Mouse (Mus musculus): ENCODE results near the gene Heatr5a. TPM values are rescaled to one million over a fixed set of nuclear protein-coding genes. Genes with fewer than 3 reads are reported as not detected.

The Heatr5a gene
- polyA plus RNA-seq, 1 experiment from 2014 or later: 12.8 TPM

- WGBS: 89% methylated on average over 2 of the region's 2 CpGs
- H3K27me3 ChIP-seq (ENCODE audit: control insufficient read depth, insufficient read depth, low read length): no peaks in the 10 kb centered on the region
- H3K9ac ChIP-seq (ENCODE audit: low read length): no peak overlapping the region
- H3K9me3 ChIP-seq (replicated peaks; ENCODE audit: control insufficient read depth, low read length): no peaks in the 10 kb centered on the region
- ATAC-seq (ENCODE audit: insufficient read depth, low FRiP score): no peak
- H3K4me1 ChIP-seq (ENCODE audit: control insufficient read depth, insufficient read depth, low read length): no peaks in the 10 kb centered on the region
- 0 out of 2 replicates have a peak, but pooled peaks cover 10% of the 10 kb centered on the region for H3K36me3 ChIP-seq (ENCODE audit: control insufficient read depth, insufficient read depth, low read length)
- no peak overlapping the region for H3K4me2 ChIP-seq (ENCODE audit: low read depth, low read length)
- no peak overlapping the region for H3K27ac ChIP-seq (ENCODE audit: low read length)
- H3K4me3 ChIP-seq (replicated peaks; ENCODE audit: low read length): no peak overlapping the region
These were observed 89.3 kb downstream of the Heatr5a start for GRCm38 (mm10) chr12:51881775-51882174.

- ATAC-seq (ENCODE audit: insufficient read depth, low FRiP score): no peak
- Histone ChIP-seq H3K4me2 (ENCODE audit: low read depth, low read length) (no peak overlapping the region), H3K4me1 (ENCODE audit: control insufficient read depth, insufficient read depth, low read length) (no peaks in the 10 kb centered on the region), H3K9ac (ENCODE audit: low read length) (no peak overlapping the region), H3K27me3 (ENCODE audit: control insufficient read depth, insufficient read depth, low read length) (no peaks in the 10 kb centered on the region), H3K36me3 (ENCODE audit: control insufficient read depth, insufficient read depth, low read length) (no peaks in the 10 kb centered on the region), H3K27ac (ENCODE audit: low read length) (no peak overlapping the region), H3K4me3 (replicated peaks; ENCODE audit: low read length) (no peak overlapping the region), H3K9me3 (replicated peaks; ENCODE audit: control insufficient read depth, low read length) (no peaks in the 10 kb centered on the region)
- 60% methylated on average over 11 of the region's 11 CpGs for WGBS
These were observed 99.5 kb downstream of the Heatr5a start for GRCm38 (mm10) chr12:51871446-51872144.

GRCm38 (mm10) chr12:51869511-51869910, 101.6 kb downstream of the Heatr5a start:
- H3K4me1 ChIP-seq (ENCODE audit: control insufficient read depth, insufficient read depth, low read length): peaks cover 11% of the 10 kb centered on the region
- no peaks in the 10 kb centered on the region for H3K27me3 ChIP-seq (ENCODE audit: control insufficient read depth, insufficient read depth, low read length)
- no peak overlapping the region for H3K9ac ChIP-seq (ENCODE audit: low read length)
- H3K9me3 ChIP-seq (replicated peaks; ENCODE audit: control insufficient read depth, low read length): no peaks in the 10 kb centered on the region
- H3K36me3 ChIP-seq (ENCODE audit: control insufficient read depth, insufficient read depth, low read length): no peaks in the 10 kb centered on the region
- no peak overlapping the region for H3K27ac ChIP-seq (ENCODE audit: low read length)
- H3K4me2 ChIP-seq (ENCODE audit: low read depth, low read length): no peak overlapping the region
- no peak overlapping the region for H3K4me3 ChIP-seq (replicated peaks; ENCODE audit: low read length)
- no peak for ATAC-seq (ENCODE audit: insufficient read depth, low FRiP score)
- 69% methylated on average over 3 of the region's 3 CpGs for WGBS

GRCm38 (mm10) chr12:51867076-51867475, 104.0 kb downstream of the Heatr5a start:
- Histone ChIP-seq H3K9me3 (replicated peaks; ENCODE audit: control insufficient read depth, low read length) (no peaks in the 10 kb centered on the region), H3K4me2 (ENCODE audit: low read depth, low read length) (no peak overlapping the region), H3K4me1 (ENCODE audit: control insufficient read depth, insufficient read depth, low read length) (peaks cover 14% of the 10 kb centered on the region), H3K27me3 (ENCODE audit: control insufficient read depth, insufficient read depth, low read length) (no peaks in the 10 kb centered on the region), H3K4me3 (replicated peaks; ENCODE audit: low read length) (no peak overlapping the region), H3K36me3 (ENCODE audit: control insufficient read depth, insufficient read depth, low read length) (no peaks in the 10 kb centered on the region), H3K9ac (ENCODE audit: low read length) (no peak overlapping the region), H3K27ac (ENCODE audit: low read length) (no peak overlapping the region)
- 73% methylated on average over 8 of the region's 8 CpGs for WGBS
- ATAC-seq (ENCODE audit: insufficient read depth, low FRiP score): no peak

GRCm38 (mm10) chr12:51866226-51866910, 104.8 kb downstream of the Heatr5a start:
- Histone ChIP-seq H3K4me2 (ENCODE audit: low read depth, low read length) (no peak overlapping the region), H3K4me1 (ENCODE audit: control insufficient read depth, insufficient read depth, low read length) (peaks cover 14% of the 10 kb centered on the region), H3K27ac (ENCODE audit: low read length) (peak overlapping the region; percentile 88)

GRCm38 (mm10) chr12:51865790-51866179, 105.3 kb downstream of the Heatr5a start:
- no peaks in the 10 kb centered on the region for H3K9me3 ChIP-seq (replicated peaks; ENCODE audit: control insufficient read depth, low read length)
- peak overlapping the region; percentile 28 for H3K9ac ChIP-seq (ENCODE audit: low read length)
- peak; percentile 89 for ATAC-seq (ENCODE audit: insufficient read depth, low FRiP score)
- peaks cover 14% of the 10 kb centered on the region for H3K4me1 ChIP-seq (ENCODE audit: control insufficient read depth, insufficient read depth, low read length)
- WGBS: 44% methylated on average over 4 of the region's 4 CpGs
- H3K4me2 ChIP-seq (ENCODE audit: low read depth, low read length): no peak overlapping the region; the same call in 1 of the 2 replicates
- H3K36me3 ChIP-seq (ENCODE audit: control insufficient read depth, insufficient read depth, low read length): no peaks in the 10 kb centered on the region
- no peak overlapping the region for H3K4me3 ChIP-seq (replicated peaks; ENCODE audit: low read length)
- H3K27ac ChIP-seq (ENCODE audit: low read length): peak overlapping the region; percentile 88
- H3K27me3 ChIP-seq (ENCODE audit: control insufficient read depth, insufficient read depth, low read length): no peaks in the 10 kb centered on the region

More at GRCm38 (mm10) chr12:51866226-51866910, 104.8 kb downstream of the Heatr5a start:
- 57% methylated on average over 13 of the region's 13 CpGs for WGBS
- Histone ChIP-seq H3K9me3 (replicated peaks; ENCODE audit: control insufficient read depth, low read length) (no peaks in the 10 kb centered on the region), H3K4me3 (replicated peaks; ENCODE audit: low read length) (no peak overlapping the region), H3K9ac (ENCODE audit: low read length) (0 out of 2 replicates have a peak overlapping the region, but pooled peaks have one; percentile 22), H3K36me3 (ENCODE audit: control insufficient read depth, insufficient read depth, low read length) (no peaks in the 10 kb centered on the region), H3K27me3 (ENCODE audit: control insufficient read depth, insufficient read depth, low read length) (no peaks in the 10 kb centered on the region)
- no peak for ATAC-seq (ENCODE audit: insufficient read depth, low FRiP score)

- peaks cover 14% of the 10 kb centered on the region for H3K4me1 ChIP-seq (ENCODE audit: control insufficient read depth, insufficient read depth, low read length)
- no peaks in the 10 kb centered on the region for H3K36me3 ChIP-seq (ENCODE audit: control insufficient read depth, insufficient read depth, low read length)
- H3K4me2 ChIP-seq (ENCODE audit: low read depth, low read length): no peak overlapping the region
- WGBS: 48% methylated on average over 9 of the region's 9 CpGs
- 0 out of 2 replicates have a peak, but pooled peaks have one; percentile 10 for ATAC-seq (ENCODE audit: insufficient read depth, low FRiP score)
- H3K9ac ChIP-seq (ENCODE audit: low read length): peak overlapping the region; percentile 28
- no peak overlapping the region for H3K4me3 ChIP-seq (replicated peaks; ENCODE audit: low read length)
- H3K9me3 ChIP-seq (replicated peaks; ENCODE audit: control insufficient read depth, low read length): no peaks in the 10 kb centered on the region
- H3K27me3 ChIP-seq (ENCODE audit: control insufficient read depth, insufficient read depth, low read length): no peaks in the 10 kb centered on the region
- peak overlapping the region; percentile 88 for H3K27ac ChIP-seq (ENCODE audit: low read length)
These were observed 105.9 kb downstream of the Heatr5a start for GRCm38 (mm10) chr12:51865061-51865789.

GRCm38 (mm10) chr12:51863116-51864002, 107.8 kb downstream of the Heatr5a start:
- H3K36me3 ChIP-seq (ENCODE audit: control insufficient read depth, insufficient read depth, low read length): no peaks in the 10 kb centered on the region
- no peak overlapping the region for H3K4me3 ChIP-seq (replicated peaks; ENCODE audit: low read length)
- H3K27me3 ChIP-seq (ENCODE audit: control insufficient read depth, insufficient read depth, low read length): no peaks in the 10 kb centered on the region
- 78% methylated on average over 14 of the region's 14 CpGs for WGBS
- ATAC-seq (ENCODE audit: insufficient read depth, low FRiP score): no peak
- no peaks in the 10 kb centered on the region for H3K9me3 ChIP-seq (replicated peaks; ENCODE audit: control insufficient read depth, low read length)
- peaks cover 14% of the 10 kb centered on the region for H3K4me1 ChIP-seq (ENCODE audit: control insufficient read depth, insufficient read depth, low read length)
- H3K27ac ChIP-seq (ENCODE audit: low read length): peak overlapping the region; percentile 55
- no peak overlapping the region for H3K4me2 ChIP-seq (ENCODE audit: low read depth, low read length)
- H3K9ac ChIP-seq (ENCODE audit: low read length): no peak overlapping the region
